Mouse (Mus musculus): ENCODE data around the gene Bnipl.
A peak's percentile ranks its signal among the peaks of the same experiment; 100 is the strongest.

The Bnipl gene

GRCm38 (mm10) chr3:95280747-95281146 lies 29.8 kb upstream of the Bnipl start:
- no peak for DNase-seq (ENCODE audit: extremely low spot score)

- DNase-seq (ENCODE audit: extremely low spot score) = no peak
Measured at GRCm38 (mm10) chr3:95277149-95277551, 26.2 kb upstream of the Bnipl start.

GRCm38 (mm10) chr3:95276428-95276934 lies 25.5 kb upstream of the Bnipl start:
- no peak for DNase-seq (ENCODE audit: extremely low spot score)

GRCm38 (mm10) chr3:95275161-95275560 lies 24.2 kb upstream of the Bnipl start:
- no peak for DNase-seq (ENCODE audit: extremely low spot score)

GRCm38 (mm10) chr3:95274453-95274852 lies 23.5 kb upstream of the Bnipl start:
- no peak for DNase-seq (ENCODE audit: extremely low spot score)

- DNase-seq (ENCODE audit: extremely low spot score) = no peak
Measured at GRCm38 (mm10) chr3:95273471-95273870, 22.5 kb upstream of the Bnipl start.

- no peak for DNase-seq (ENCODE audit: extremely low spot score)
Measured at GRCm38 (mm10) chr3:95270766-95271364, 19.9 kb upstream of the Bnipl start.

- DNase-seq (ENCODE audit: extremely low spot score) = no peak
Measured at GRCm38 (mm10) chr3:95269789-95270188, 18.8 kb upstream of the Bnipl start.

- no peak for DNase-seq (ENCODE audit: extremely low spot score)
Measured at GRCm38 (mm10) chr3:95267855-95268254, 16.9 kb upstream of the Bnipl start.

- no peak for DNase-seq (ENCODE audit: extremely low spot score)
Measured at GRCm38 (mm10) chr3:95266052-95266451, 15.1 kb upstream of the Bnipl start.

GRCm38 (mm10) chr3:95264724-95265123 lies 13.7 kb upstream of the Bnipl start:
- no peak for DNase-seq (ENCODE audit: extremely low spot score)

- DNase-seq (ENCODE audit: extremely low spot score) = peak; percentile 85
Measured at GRCm38 (mm10) chr3:95263089-95263739, 12.2 kb upstream of the Bnipl start.

- no peak for DNase-seq (ENCODE audit: extremely low spot score)
Measured at GRCm38 (mm10) chr3:95261975-95262374, 11.0 kb upstream of the Bnipl start.

GRCm38 (mm10) chr3:95256931-95257330 lies 5.9 kb upstream of the Bnipl start:
- DNase-seq (ENCODE audit: extremely low spot score) = no peak

- no peak for DNase-seq (ENCODE audit: extremely low spot score)
Measured at GRCm38 (mm10) chr3:95250361-95250760, 632 bp downstream of the Bnipl start.

GRCm38 (mm10) chr3:95247660-95248336 lies 3.2 kb downstream of the Bnipl start:
- no peak for DNase-seq (ENCODE audit: extremely low spot score)

GRCm38 (mm10) chr3:95246465-95247231 lies 4.3 kb downstream of the Bnipl start:
- no peak for DNase-seq (ENCODE audit: extremely low spot score)

- DNase-seq (ENCODE audit: extremely low spot score) = no peak
Measured at GRCm38 (mm10) chr3:95243086-95243485, 7.9 kb downstream of the Bnipl start.

GRCm38 (mm10) chr3:95241498-95241897 lies 9.5 kb downstream of the Bnipl start, which contains the start of gene Gm128:
Gene Gm128, minus strand, starts transcription at chr3:95241598.
- no peak for DNase-seq (ENCODE audit: extremely low spot score)

- DNase-seq (ENCODE audit: extremely low spot score) = no peak
Measured at GRCm38 (mm10) chr3:95240900-95241299, 10.1 kb downstream of the Bnipl start.

GRCm38 (mm10) chr3:95239971-95240370 lies 11.0 kb downstream of the Bnipl start:
- DNase-seq (ENCODE audit: extremely low spot score) = no peak

- DNase-seq (ENCODE audit: extremely low spot score) = no peak
Measured at GRCm38 (mm10) chr3:95239022-95239421, 12.0 kb downstream of the Bnipl start.
